Mouse (Mus musculus): Measurements from ENCODE around the gene Scd4.

GRCm38 (mm10) chr19:44301176-44301575 lies 31.7 kb upstream of the Scd4 start:
- TF ChIP-seq CTCF (IDR thresholded peaks at IDR 0.05; ENCODE audit: low read depth, low read length) (no peak), GATA2 (IDR thresholded peaks at IDR 0.05; ENCODE audit: borderline replicate concordance, low read depth, low read length) (no peak)
